In genomic region chr3:139899213-139899612, GRCm38 (mm10) we compare ENCODE assay signal across 20 mouse cellular contexts.
DNase-seq lines count a peak whose midpoint lies in the region; ATAC-seq and TF ChIP-seq lines count a peak whose summit lies in the region.
"Had no signal": no experiment of that assay in that cellular context is flagged by ENCODE, and none has a peak within 500 bp of the region (broad histone marks: within the 10 kb centered on the region; RNA-seq: fewer than 3 reads in every experiment).

No protein-coding gene starts in this region.

- 10% methylated on average over 5 of the region's 5 CpGs for WGBS in forebrain, postnatal 0 days
- 34% methylated on average over 5 of the region's 5 CpGs for WGBS in forebrain, embryonic 10.5 days
- 12% methylated on average over 5 of the region's 5 CpGs for WGBS in neural tube, embryonic 11.5 days

- H3K36me3 ChIP-seq in forebrain, postnatal 0 days (ENCODE audit: insufficient read depth) = no peaks in the 10 kb centered on the region
- no peaks in the 10 kb centered on the region for H3K36me3 ChIP-seq in forebrain, embryonic 10.5 days (replicated peaks)
- H3K36me3 ChIP-seq in neural tube, embryonic 11.5 days (ENCODE audit: control insufficient read depth, insufficient read depth, low read length) = no peaks in the 10 kb centered on the region
- H3K36me3 ChIP-seq: hindbrain, embryonic 13.5 days; limb, embryonic 12.5 days; liver, embryonic 12.5 days had no signal

- no peak overlapping the region for H3K9ac ChIP-seq in forebrain, postnatal 0 days
- H3K9ac ChIP-seq in neural tube, embryonic 11.5 days (ENCODE audit: low read length) = no peak overlapping the region
- H3K9ac ChIP-seq: hindbrain, embryonic 13.5 days; limb, embryonic 12.5 days; liver, embryonic 12.5 days had no signal

- peak; percentile 51 for ATAC-seq in forebrain, postnatal 0 days
- ATAC-seq in neural tube, embryonic 11.5 days (ENCODE audit: insufficient read depth, low FRiP score, low TSS enrichment) = peak; percentile 73
- no peak for ATAC-seq in megakaryocyte-erythroid progenitor cell, adult 5-6 weeks (replicated peaks; ENCODE audit: low FRiP score, low TSS enrichment, poor library complexity, severe bottlenecking)
- ATAC-seq: intestine, embryonic 16.5 days; liver, embryonic 12.5 days had no signal

- no peak overlapping the region for H3K4me3 ChIP-seq in forebrain, postnatal 0 days (ENCODE audit: low read depth, low read length)
- no peak overlapping the region for H3K4me3 ChIP-seq in forebrain, embryonic 10.5 days
- no peak overlapping the region for H3K4me3 ChIP-seq in neural tube, embryonic 11.5 days (ENCODE audit: low read depth, low read length)
- H3K4me3 ChIP-seq: heart, adult 2 months; hindbrain, embryonic 13.5 days; limb, embryonic 12.5 days; liver, embryonic 12.5 days had no signal

- no peak overlapping the region for H3K27ac ChIP-seq in forebrain, postnatal 0 days (ENCODE audit: low read depth, low read length)
- no peak overlapping the region for H3K27ac ChIP-seq in forebrain, embryonic 10.5 days
- no peak overlapping the region for H3K27ac ChIP-seq in neural tube, embryonic 11.5 days (ENCODE audit: low read depth, low read length)
- H3K27ac ChIP-seq: heart, adult 2 months; limb, embryonic 12.5 days; liver, embryonic 12.5 days had no signal

- H3K4me2 ChIP-seq in forebrain, postnatal 0 days (ENCODE audit: low read depth) = no peak overlapping the region
- no peak overlapping the region for H3K4me2 ChIP-seq in neural tube, embryonic 11.5 days (ENCODE audit: low read depth)
- H3K4me2 ChIP-seq: hindbrain, embryonic 13.5 days; limb, embryonic 12.5 days; liver, embryonic 12.5 days had no signal

- no peak for TF ChIP-seq CTCF in forebrain, postnatal 0 days (IDR thresholded peaks at IDR 0.05; ENCODE audit: low read depth)

- H3K27me3 ChIP-seq in forebrain, postnatal 0 days (ENCODE audit: insufficient read depth, low read length) = no peaks in the 10 kb centered on the region
- no peaks in the 10 kb centered on the region for H3K27me3 ChIP-seq in forebrain, embryonic 10.5 days (ENCODE audit: poor library complexity, severe bottlenecking)
- H3K27me3 ChIP-seq in neural tube, embryonic 11.5 days (ENCODE audit: control insufficient read depth, insufficient read depth, low read length) = no peaks in the 10 kb centered on the region
- H3K27me3 ChIP-seq: hindbrain, embryonic 13.5 days; limb, embryonic 12.5 days; liver, embryonic 12.5 days had no signal

- H3K4me1 ChIP-seq in forebrain, postnatal 0 days (ENCODE audit: insufficient read depth) = no peaks in the 10 kb centered on the region
- H3K4me1 ChIP-seq in forebrain, embryonic 10.5 days = peaks cover 11% of the 10 kb centered on the region
- peaks cover 5% of the 10 kb centered on the region; the same call in 1 of the 2 replicates for H3K4me1 ChIP-seq in neural tube, embryonic 11.5 days (ENCODE audit: control insufficient read depth, insufficient read depth, low read length)
- H3K4me1 ChIP-seq: limb, embryonic 12.5 days; liver, embryonic 12.5 days had no signal

- 0 out of 2 replicates have a peak, but pooled peaks cover 3% of the 10 kb centered on the region for H3K9me3 ChIP-seq in forebrain, postnatal 0 days (ENCODE audit: low read length)
- H3K9me3 ChIP-seq in forebrain, embryonic 10.5 days = no peaks in the 10 kb centered on the region
- H3K9me3 ChIP-seq in neural tube, embryonic 11.5 days (ENCODE audit: control insufficient read depth, low read length) = no peaks in the 10 kb centered on the region
- H3K9me3 ChIP-seq: limb, embryonic 12.5 days; liver, embryonic 12.5 days had no signal

- DNase-seq in cerebellum, postnatal 10 days = peak; percentile 53 to 54
- DNase-seq in cerebellum, adult 9-11 months = no peak
- peak; percentile 19 for DNase-seq in forebrain, postnatal 0 days
- DNase-seq in forebrain, embryonic 10.5 days (ENCODE audit: extremely low spot score, low spot score) = no peak
- peak; percentile 28 for DNase-seq in neural tube, embryonic 11.5 days (ENCODE audit: low spot score)
- DNase-seq in neural tube, embryonic 10.5 days (ENCODE audit: extremely low spot score, low spot score) = no peak
- peak; percentile 16 for DNase-seq in hindlimb bud, embryonic 11.5 days (ENCODE audit: extremely low spot score, low read depth, low spot score)
- DNase-seq: adrenal gland, postnatal 10 days; gastrocnemius, postnatal 36 days; heart, adult 2 months; kidney, postnatal 25 days; lung, adult 18-20 months; lung, postnatal 14 days; thymus, adult 18-20 months; thymus, postnatal 4 days had no signal

Comparison
In these comparisons a context has a peak if more than half of its experiments do, and no peak if none do; other contexts are left out.
1. DNase-seq: peak in cerebellum, postnatal 10 days (2 of 2), forebrain, postnatal 0 days (single experiment), neural tube, embryonic 11.5 days (single experiment) and hindlimb bud, embryonic 11.5 days (single experiment); none in cerebellum, adult 9-11 months (single experiment), forebrain, embryonic 10.5 days (single experiment) and neural tube, embryonic 10.5 days (single experiment).